Mouse (Mus musculus): ENCODE measurements around the gene Zmym6. TPM values are rescaled to one million over a fixed set of nuclear protein-coding genes. Genes with fewer than 3 reads are reported as not detected.

Gene Zmym6
- polyA plus RNA-seq, 1 experiment, result 6.1 TPM

DNA sequence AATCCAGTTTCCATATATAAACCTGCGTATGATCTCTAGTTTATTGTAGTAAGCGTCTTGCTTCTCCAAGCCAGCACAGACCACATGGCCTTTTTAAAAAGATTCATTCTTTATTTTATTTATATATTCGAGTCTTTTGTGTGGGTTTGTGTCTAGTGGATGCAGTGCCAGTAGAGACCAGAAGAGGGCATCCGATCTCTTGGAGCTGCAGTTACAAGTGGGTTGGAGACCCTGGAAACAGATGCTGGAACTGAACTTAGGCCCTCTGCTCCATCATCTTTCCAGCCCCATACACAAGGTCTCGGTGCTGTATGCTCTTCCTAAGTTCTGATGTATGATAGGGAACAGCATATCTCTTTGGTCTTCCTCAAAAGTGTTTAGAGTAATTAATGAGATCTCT, 78.6 kb downstream of the Zmym6 start:
- no peak for DNase-seq
- TF ChIP-seq CTCF (IDR thresholded peaks at IDR 0.05; ENCODE audit: insufficient read depth, low read length), result no peak
- TF ChIP-seq POLR2A (IDR thresholded peaks at IDR 0.05; ENCODE audit: borderline replicate concordance, extremely low read depth, low read depth, low read length), result no peak
- Histone ChIP-seq H3K4me1 (ENCODE audit: control insufficient read depth, insufficient read depth, low read length) (no peaks in the 10 kb centered on the region), H3K4me3 (replicated peaks; ENCODE audit: extremely low read depth, low read depth, low read length) (no peak overlapping the region)
- 54% methylated on average over 5 of the region's 5 CpGs for WGBS

DNA sequence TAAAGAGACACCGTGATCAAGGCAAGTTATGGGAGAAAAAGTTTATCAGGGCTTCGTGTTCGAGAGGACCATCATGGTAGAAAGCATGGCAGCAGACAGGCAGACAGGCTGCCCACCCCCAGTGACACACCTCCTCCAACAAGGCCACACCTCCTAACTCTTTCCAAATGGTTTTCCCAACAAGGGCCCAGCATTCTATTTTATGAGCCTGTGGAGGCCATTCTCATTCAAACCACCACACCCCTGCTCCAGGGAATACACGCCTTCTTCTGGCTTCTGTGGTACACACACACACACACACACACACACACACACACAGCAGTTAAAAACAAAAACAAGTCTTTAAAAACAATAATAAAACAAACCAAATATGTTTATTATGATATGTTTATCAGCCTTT, 80.6 kb downstream of the Zmym6 start:
- Histone ChIP-seq H3K4me1 (ENCODE audit: control insufficient read depth, insufficient read depth, low read length) (no peaks in the 10 kb centered on the region), H3K4me3 (replicated peaks; ENCODE audit: extremely low read depth, low read depth, low read length) (no peak overlapping the region)
- TF ChIP-seq CTCF (IDR thresholded peaks at IDR 0.05; ENCODE audit: insufficient read depth, low read length), result no peak
- TF ChIP-seq POLR2A (IDR thresholded peaks at IDR 0.05; ENCODE audit: borderline replicate concordance, extremely low read depth, low read depth, low read length), result no peak
- WGBS, result 73% methylated on average over 4 of the region's 4 CpGs
- DNase-seq, result no peak

DNA sequence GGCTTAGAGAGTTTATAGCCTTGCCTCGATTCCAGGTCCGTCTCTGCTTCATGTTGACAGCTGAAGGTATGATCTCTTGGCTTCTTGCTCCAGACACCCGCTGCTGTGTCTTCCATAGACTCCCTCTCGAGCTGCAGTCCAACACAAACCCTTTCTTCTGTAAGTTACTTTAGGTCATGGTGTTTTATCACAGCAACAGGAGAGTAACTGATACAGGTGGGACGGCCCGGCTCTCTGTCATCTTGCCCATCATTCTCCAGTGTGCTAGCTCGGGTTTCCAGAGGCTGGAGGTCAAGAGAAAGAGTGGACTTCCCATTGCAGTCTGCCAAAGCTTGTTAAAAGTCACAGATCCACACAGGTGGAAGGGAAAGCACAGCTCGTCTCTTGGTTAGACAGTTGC, 86.7 kb downstream of the Zmym6 start:
- TF ChIP-seq CTCF (IDR thresholded peaks at IDR 0.05; ENCODE audit: insufficient read depth, low read length) (no peak), POLR2A (IDR thresholded peaks at IDR 0.05; ENCODE audit: borderline replicate concordance, extremely low read depth, low read depth, low read length) (no peak)
- DNase-seq, result no peak
- Histone ChIP-seq H3K4me1 (ENCODE audit: control insufficient read depth, insufficient read depth, low read length) (no peaks in the 10 kb centered on the region), H3K4me3 (replicated peaks; ENCODE audit: extremely low read depth, low read depth, low read length) (no peak overlapping the region)
- WGBS, result 58% methylated on average over 8 of the region's 8 CpGs

DNA sequence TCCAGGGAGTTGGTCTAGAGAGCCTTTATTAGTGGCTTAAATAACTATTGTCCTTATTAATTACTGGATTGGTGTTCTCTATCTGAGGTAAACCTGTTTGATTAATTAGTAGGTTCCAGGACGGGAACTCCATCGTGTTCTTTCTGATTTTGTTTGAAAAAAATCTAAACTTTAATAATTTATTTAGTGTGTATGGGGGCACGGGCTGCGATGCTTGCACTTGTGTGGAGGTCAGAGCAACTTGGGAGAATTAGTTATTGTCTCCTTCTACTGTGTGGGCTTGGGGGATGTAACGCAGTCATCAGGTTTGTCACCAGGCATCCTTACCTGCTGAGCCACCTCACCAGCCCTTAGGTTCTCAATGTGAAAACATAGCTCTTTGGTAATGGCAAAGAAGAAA, 89.9 kb downstream of the Zmym6 start:
- Histone ChIP-seq H3K4me1 (ENCODE audit: control insufficient read depth, insufficient read depth, low read length) (no peaks in the 10 kb centered on the region), H3K4me3 (replicated peaks; ENCODE audit: extremely low read depth, low read depth, low read length) (no peak overlapping the region)
- no peak for TF ChIP-seq POLR2A (IDR thresholded peaks at IDR 0.05; ENCODE audit: borderline replicate concordance, extremely low read depth, low read depth, low read length)
- TF ChIP-seq CTCF (IDR thresholded peaks at IDR 0.05; ENCODE audit: insufficient read depth, low read length), result no peak
- WGBS, result 68% methylated on average over 5 of the region's 5 CpGs
- DNase-seq, result no peak

DNA sequence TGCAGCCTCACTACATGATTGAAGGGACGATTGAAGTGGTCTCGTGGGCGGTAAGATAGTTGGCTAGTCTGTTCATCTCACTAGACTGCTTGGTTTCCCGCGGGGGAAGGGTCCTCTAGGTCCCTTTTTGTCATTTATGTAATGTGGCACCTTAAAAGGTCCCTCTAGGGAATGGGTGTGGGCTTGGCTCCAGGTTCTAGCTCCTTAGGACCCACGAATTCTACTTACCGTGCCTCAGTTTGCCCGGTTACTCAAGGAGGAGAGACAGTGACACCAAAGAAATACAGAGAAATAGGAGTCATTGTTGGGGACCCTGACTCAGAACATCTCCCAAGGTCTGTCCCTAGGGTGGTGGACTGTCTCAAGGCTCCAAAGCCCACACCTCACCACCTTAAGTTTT, 90.5 kb downstream of the Zmym6 start:
- 18% methylated on average over 8 of the region's 8 CpGs for WGBS
- no peak for DNase-seq
- Histone ChIP-seq H3K4me3 (replicated peaks; ENCODE audit: extremely low read depth, low read depth, low read length) (no peak overlapping the region), H3K4me1 (ENCODE audit: control insufficient read depth, insufficient read depth, low read length) (no peaks in the 10 kb centered on the region)
- TF ChIP-seq CTCF (IDR thresholded peaks at IDR 0.05; ENCODE audit: insufficient read depth, low read length) (no peak), POLR2A (IDR thresholded peaks at IDR 0.05; ENCODE audit: borderline replicate concordance, extremely low read depth, low read depth, low read length) (no peak)

DNA sequence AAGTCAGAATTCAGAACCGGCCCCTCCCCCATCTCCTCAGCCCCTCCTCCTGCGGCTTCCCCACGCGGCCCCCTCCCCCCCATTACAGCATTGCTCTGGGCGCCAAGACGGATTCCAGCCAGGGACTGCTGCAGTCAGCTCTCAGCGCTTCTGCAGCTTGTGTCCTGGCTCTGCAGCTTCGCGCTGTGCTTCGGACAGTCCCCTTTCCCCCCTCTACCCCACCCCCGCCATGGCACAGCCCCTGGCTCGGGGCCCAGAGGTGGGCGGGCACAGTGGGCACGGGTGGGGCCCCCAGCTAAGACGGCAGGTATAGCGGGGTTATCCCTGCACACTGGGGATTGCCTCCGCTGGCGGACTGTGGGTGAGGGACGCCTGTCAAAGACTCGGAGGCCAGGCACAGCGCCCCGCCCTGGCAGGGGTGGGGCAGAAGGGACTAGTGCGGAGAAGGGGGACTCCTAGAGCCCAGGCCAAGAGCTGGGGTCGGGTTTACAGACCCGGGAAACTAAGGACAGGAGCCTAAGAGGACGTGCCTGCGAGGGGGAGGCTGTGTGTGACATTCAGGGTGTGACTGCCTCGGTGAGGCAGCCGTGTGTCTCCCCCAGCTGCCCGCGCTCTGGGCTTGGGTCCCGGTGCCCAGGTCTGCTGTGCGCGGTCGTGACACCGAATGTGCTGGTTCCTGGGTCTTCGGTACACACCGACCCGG, 91.2 kb downstream of the Zmym6 start:
- Histone ChIP-seq H3K4me3 (replicated peaks; ENCODE audit: extremely low read depth, low read depth, low read length) (peak overlapping the region; percentile 40), H3K4me1 (ENCODE audit: control insufficient read depth, insufficient read depth, low read length) (no peaks in the 10 kb centered on the region)
- TF ChIP-seq CTCF (IDR thresholded peaks at IDR 0.05; ENCODE audit: insufficient read depth, low read length), result no peak
- TF ChIP-seq POLR2A (IDR thresholded peaks at IDR 0.05; ENCODE audit: borderline replicate concordance, extremely low read depth, low read depth, low read length), result no peak
- no peak for DNase-seq
- 1% methylated on average over 39 of the region's 39 CpGs for WGBS

DNA sequence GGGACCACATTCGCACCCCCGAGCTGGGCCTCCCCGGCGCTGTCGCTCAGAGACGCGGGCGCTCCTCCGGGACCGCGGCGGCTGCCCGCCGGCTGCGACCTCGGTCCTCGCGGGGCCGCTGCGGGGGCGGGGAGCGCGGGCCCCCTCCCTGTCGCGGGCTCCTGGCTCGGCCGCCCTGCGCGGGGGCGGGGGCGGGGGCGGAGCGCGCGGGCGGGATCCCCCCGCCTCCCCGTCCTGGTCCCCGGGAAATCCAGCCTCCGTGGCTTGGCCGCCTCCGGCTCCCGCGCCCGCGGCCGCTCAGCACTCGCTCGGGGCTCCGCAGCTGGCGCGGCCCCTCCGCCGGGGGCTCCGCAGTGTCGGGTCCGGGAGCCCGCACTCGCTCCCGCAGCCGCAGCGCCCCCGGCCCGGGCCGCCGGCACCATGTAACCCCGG, 91.7 kb downstream of the Zmym6 start, which contains the start of gene Dlgap3:
TSS of gene Dlgap3 (plus strand) at position 291 of the 432 bp plus-strand sequence.
- TF ChIP-seq POLR2A (IDR thresholded peaks at IDR 0.05; ENCODE audit: borderline replicate concordance, extremely low read depth, low read depth, low read length) (no peak), CTCF (IDR thresholded peaks at IDR 0.05; ENCODE audit: insufficient read depth, low read length) (no peak)
- WGBS, result 1% methylated on average over 66 of the region's 67 CpGs
- no peaks in the 10 kb centered on the region for H3K4me1 ChIP-seq (ENCODE audit: control insufficient read depth, insufficient read depth, low read length)
- DNase-seq, result peak; percentile 16
- peak within 1 kb of the TSS; percentile 40 for H3K4me3 ChIP-seq (replicated peaks; ENCODE audit: extremely low read depth, low read depth, low read length)

DNA sequence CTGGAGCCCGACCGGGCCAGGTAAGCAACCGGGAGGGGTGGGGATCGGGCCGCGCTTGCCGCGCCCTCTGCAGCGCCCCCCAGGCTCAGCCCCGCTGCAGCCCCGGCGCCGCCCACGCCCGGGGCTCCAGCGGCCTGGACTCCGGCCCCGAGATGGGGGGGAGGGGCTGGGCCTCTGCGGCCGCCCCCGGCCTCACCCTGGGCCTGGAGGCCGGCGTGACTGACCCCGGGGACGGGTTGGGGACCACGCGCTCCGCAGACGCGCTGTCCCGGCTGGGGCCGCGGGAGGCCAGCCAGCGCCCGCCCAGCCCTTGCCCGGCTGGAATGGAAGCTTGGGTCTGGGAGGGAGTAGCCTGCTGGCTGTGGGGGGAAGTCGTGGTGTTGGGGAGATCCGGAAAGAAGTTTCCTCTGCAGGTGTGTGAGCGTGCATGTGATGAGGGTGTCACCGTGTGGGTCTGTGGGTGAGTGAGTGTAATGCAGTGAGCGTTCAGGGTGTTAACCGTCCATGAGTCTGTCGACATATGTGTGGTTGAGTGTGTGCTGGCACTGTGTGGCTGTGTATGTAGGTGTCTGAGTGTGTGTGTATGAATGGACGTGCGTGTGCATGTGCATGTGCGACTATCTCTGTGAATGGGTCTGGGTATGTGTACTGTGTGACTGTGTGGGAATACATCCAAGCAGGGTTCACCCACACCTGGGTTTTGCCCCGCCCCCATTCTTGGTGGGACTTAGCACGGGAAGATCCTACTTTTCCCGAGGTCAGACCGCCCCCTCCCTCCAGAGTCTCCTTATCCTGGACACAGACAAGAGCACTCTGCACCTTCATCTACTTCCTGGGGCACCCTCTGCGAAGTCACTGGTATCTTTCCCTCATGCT, 92.4 kb downstream of the Zmym6 start:
- Histone ChIP-seq H3K4me3 (replicated peaks; ENCODE audit: extremely low read depth, low read depth, low read length) (peak overlapping the region; percentile 21), H3K4me1 (ENCODE audit: control insufficient read depth, insufficient read depth, low read length) (no peaks in the 10 kb centered on the region)
- TF ChIP-seq CTCF (IDR thresholded peaks at IDR 0.05; ENCODE audit: insufficient read depth, low read length), result no peak
- TF ChIP-seq POLR2A (IDR thresholded peaks at IDR 0.05; ENCODE audit: borderline replicate concordance, extremely low read depth, low read depth, low read length), result no peak
- 4% methylated on average over 45 of the region's 51 CpGs for WGBS
- DNase-seq, result no peak

DNA sequence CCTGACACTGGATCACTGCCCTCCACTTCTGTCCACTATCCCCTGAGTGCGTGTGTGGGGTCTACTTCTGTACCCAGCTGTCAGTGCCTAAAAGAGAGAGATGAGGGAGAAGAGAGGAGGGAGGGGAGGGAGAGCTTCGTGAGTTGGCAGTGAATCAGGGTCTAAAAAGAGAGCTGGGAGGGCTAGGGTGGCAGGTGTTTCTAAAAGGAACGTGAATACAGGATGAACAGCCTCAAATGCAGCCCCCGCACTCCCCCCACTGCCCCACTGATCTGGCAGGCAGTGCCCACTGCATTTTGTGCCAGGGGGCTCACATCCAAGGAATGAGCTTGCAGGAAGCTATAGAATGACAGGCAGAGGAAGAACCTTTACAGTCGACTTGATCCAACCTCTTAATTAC, 93.7 kb downstream of the Zmym6 start:
- 46% methylated on average over 5 of the region's 5 CpGs for WGBS
- TF ChIP-seq POLR2A (IDR thresholded peaks at IDR 0.05; ENCODE audit: borderline replicate concordance, extremely low read depth, low read depth, low read length) (no peak), CTCF (IDR thresholded peaks at IDR 0.05; ENCODE audit: insufficient read depth, low read length) (no peak)
- Histone ChIP-seq H3K4me1 (ENCODE audit: control insufficient read depth, insufficient read depth, low read length) (no peaks in the 10 kb centered on the region), H3K4me3 (replicated peaks; ENCODE audit: extremely low read depth, low read depth, low read length) (no peak overlapping the region)
- no peak for DNase-seq

All from lung, adult 2 months (tissue).